Mouse (Mus musculus): ENCODE measurements around the gene Pik3cd. TPM values are rescaled to one million over a fixed set of nuclear protein-coding genes. Genes with fewer than 3 reads are reported as not detected.
A peak's percentile ranks its signal among the peaks of the same experiment; 100 is the strongest.

Gene Pik3cd
- total and polyA plus RNA-seq, 3 experiments = 57.0 to 95.0 (median 72.1) TPM

GRCm38 (mm10) chr4:149657858-149658416 is 44.4 kb downstream of the Pik3cd start:
- DNase-seq (ENCODE audit: extremely low read depth) = peak; percentile 86
- peak overlapping the region; percentile 23 for H3K27ac ChIP-seq (ENCODE audit: insufficient read depth, low read depth)
- H3K9ac ChIP-seq (ENCODE audit: insufficient read depth, low read depth) = no peak overlapping the region
- H3K4me3 ChIP-seq (replicated peaks in 1 of 3; ENCODE audit: low read depth in 2 of 3, low read length in 2 of 3, poor library complexity in 1 of 3) = no peak overlapping the region
- no peak overlapping the region for H3K4me2 ChIP-seq (ENCODE audit: insufficient read depth, low read depth, poor library complexity, severe bottlenecking)
- no peaks in the 10 kb centered on the region for H3K27me3 ChIP-seq (replicated peaks)
- H3K4me1 ChIP-seq (ENCODE audit: control insufficient read depth in 1 of 2, insufficient read depth in 2 of 2) = peaks cover 6 to 52% of the 10 kb centered on the region in 2 experiments; a peak in 3 of 4 replicates
- H3K79me2 ChIP-seq (replicated peaks; ENCODE audit: control insufficient read depth, extremely low read depth, insufficient read depth, poor library complexity, severe bottlenecking) = peaks cover 2% of the 10 kb centered on the region; the same call in 1 of the 2 replicates
- H3K9me3 ChIP-seq (replicated peaks; ENCODE audit: low read length) = no peaks in the 10 kb centered on the region
- H3K36me3 ChIP-seq (replicated peaks in 1 of 2; ENCODE audit: control insufficient read depth in 1 of 2, insufficient read depth in 1 of 2, low read length in 1 of 2) = peaks cover 88 to 95% of the 10 kb centered on the region in 2 experiments
- in situ Hi-C loops (cut with MboI; ENCODE audit: low pct_ligation_motif_present, low pct_unique_long_range_greater_than_20kb, low sequenced_read_pairs) (loop anchor here (5.0 kb wide), 1 partner anchor 39 kb away; no protein-coding TSS in a partner anchor), dilution Hi-C loops (cut with MboI; ENCODE audit: extremely low pct_ligation_motif_present, extremely low pct_unique_long_range_greater_than_20kb, low sequenced_read_pairs) (no loop called here)
- TF ChIP-seq MAX (IDR thresholded peaks at IDR 0.05; ENCODE audit: low read length) = no peak
- no peak for TF ChIP-seq ZNF384 (IDR thresholded peaks at IDR 0.05; ENCODE audit: low read depth, low read length)
- TF ChIP-seq TCF12 (IDR thresholded peaks at IDR 0.05; ENCODE audit: low read depth, low read length) = peak; percentile 55; the same call in 1 of the 2 replicates
- TF ChIP-seq UBTF (IDR thresholded peaks at IDR 0.05; ENCODE audit: low read depth, low read length) = no peak
- TF ChIP-seq CHD1 (IDR thresholded peaks at IDR 0.05; ENCODE audit: low read depth, low read length) = no peak
- TF ChIP-seq ZC3H11A (IDR thresholded peaks at IDR 0.05; ENCODE audit: low read depth, low read length) = no peak
- no peak for TF ChIP-seq MXI1 (IDR thresholded peaks at IDR 0.05; ENCODE audit: low read depth, low read length)
- peak; percentile 26; the same call in 1 of the 2 replicates for TF ChIP-seq SIN3A (IDR thresholded peaks at IDR 0.05; ENCODE audit: low read length)
- TF ChIP-seq CHD2 (IDR thresholded peaks at IDR 0.05; ENCODE audit: low read length) = no peak
- TF ChIP-seq ZKSCAN1 (IDR thresholded peaks at IDR 0.05; ENCODE audit: borderline replicate concordance, low read depth, low read length) = no peak
- no peak for TF ChIP-seq E2F4 (IDR thresholded peaks at IDR 0.05; ENCODE audit: insufficient replicate concordance, low read depth, low read length)
- no peak; the same call in 1 of the 2 replicates for TF ChIP-seq SMC3 (IDR thresholded peaks at IDR 0.05; ENCODE audit: low read depth, low read length)
- no peak for TF ChIP-seq NRF1 (IDR thresholded peaks at IDR 0.05; ENCODE audit: low read depth, low read length)
- TF ChIP-seq USF2 (conservative IDR thresholded peaks at IDR 0.05; ENCODE audit: low read depth, low read length) = no peak
- no peak for TF ChIP-seq IRF4 (IDR thresholded peaks at IDR 0.05; ENCODE audit: low read depth, low read length)
- TF ChIP-seq EP300 (IDR thresholded peaks at IDR 0.05; ENCODE audit: low read length) = peak; percentile 21; the same call in 1 of the 2 replicates
- peak; percentile 38 for TF ChIP-seq ELF1 (IDR thresholded peaks at IDR 0.05; ENCODE audit: low read depth, low read length)
- TF ChIP-seq CTCF (conservative IDR thresholded peaks at IDR 0.05 in 1 of 2, IDR thresholded peaks at IDR 0.05 in 1 of 2; ENCODE audit: low read depth in 2 of 2, low read length in 2 of 2) = no peak
- peak; percentile 54; the same call in 1 of the 2 replicates for TF ChIP-seq BHLHE40 (IDR thresholded peaks at IDR 0.05; ENCODE audit: low read depth, low read length)
- no peak for TF ChIP-seq MAZ (IDR thresholded peaks at IDR 0.05; ENCODE audit: low read depth, low read length)
- no peak for TF ChIP-seq HCFC1 (IDR thresholded peaks at IDR 0.05; ENCODE audit: low read depth, low read length)
- peak; percentile 51 for TF ChIP-seq ETS1 (conservative IDR thresholded peaks at IDR 0.05; ENCODE audit: low read depth, low read length)
- no peak for TF ChIP-seq NELFE (IDR thresholded peaks at IDR 0.05; ENCODE audit: low read depth, low read length)
